Mouse (Mus musculus) hindbrain, embryonic 13.5 days (tissue): ENCODE measurements around the gene Nucks1. TPM values are rescaled to one million over a fixed set of nuclear protein-coding genes. Genes with fewer than 3 reads are reported as not detected.
A peak's percentile ranks its signal among the peaks of the same experiment; 100 is the strongest.

Experiments used
- ATAC-seq: fragments of 200-750 bp; cut with Nextera tagmentation; 2 replicates; pipeline ENCODE4 v1.8.0; 2017; ENCODE audit warnings: moderate TSS enrichment; ENCODE audit not compliant: low FRiP score
- H3K27ac ChIP-seq: fragments of 300-500 bp; sonication (generic); 2 replicates; pipeline ENCODE4 v1.5.1; 2015; ENCODE audit warnings: inconsistent platforms, mild to moderate bottlenecking, moderate library complexity
- H3K27me3 ChIP-seq: fragments of 300-500 bp; sonication (generic); 2 replicates; pipeline ENCODE4 v1.6.1; 2015; ENCODE audit warnings: mild to moderate bottlenecking, inconsistent platforms
- H3K36me3 ChIP-seq: fragments of 300-500 bp; sonication (generic); 2 replicates; pipeline ENCODE4 v1.6.1; 2015; ENCODE audit warnings: mild to moderate bottlenecking, inconsistent platforms
- H3K4me1 ChIP-seq: fragments of 300-500 bp; sonication (generic); replicated peaks from 2 replicates; pipeline ENCODE4 v1.6.1; 2015; ENCODE audit warnings: inconsistent platforms
- H3K4me2 ChIP-seq: fragments of 300-500 bp; sonication (generic); 2 replicates; pipeline ENCODE4 v1.6.1; 2015; ENCODE audit warnings: inconsistent platforms, mild to moderate bottlenecking, moderate library complexity
- H3K4me3 ChIP-seq: fragments of 300-500 bp; sonication (generic); 2 replicates; pipeline ENCODE4 v1.5.1; 2015; ENCODE audit warnings: mild to moderate bottlenecking, inconsistent platforms
- H3K9ac ChIP-seq: fragments of 300-500 bp; sonication (generic); 2 replicates; pipeline ENCODE4 v1.6.1; 2015; ENCODE audit warnings: mild to moderate bottlenecking, inconsistent platforms
- H3K9me3 ChIP-seq: fragments of 300-500 bp; sonication (generic); 2 replicates; pipeline ENCODE4 v1.6.1; 2016; ENCODE audit warnings: inconsistent platforms
- WGBS: fragments of 180-500 bp; shearing (Covaris S2); methylation state at CpG from one replicate; pipeline ENCODE4 v1.1.7; 2015; 5-methylcytosine and 5-hydroxymethylcytosine counted together
- polyA plus RNA-seq: library from polyadenylated mRNA; unstranded; fragments of >200 nt; fragmentation: Nextera tagmentation; extraction: Ambion mirVana; gene quantifications from 2 replicates; pipeline ENCODE4 v1.2.1, GENCODE M21; 2015

Gene Nucks1
- polyA plus RNA-seq, 1 experiment from 2014 or later, result 58.4 TPM

DNA sequence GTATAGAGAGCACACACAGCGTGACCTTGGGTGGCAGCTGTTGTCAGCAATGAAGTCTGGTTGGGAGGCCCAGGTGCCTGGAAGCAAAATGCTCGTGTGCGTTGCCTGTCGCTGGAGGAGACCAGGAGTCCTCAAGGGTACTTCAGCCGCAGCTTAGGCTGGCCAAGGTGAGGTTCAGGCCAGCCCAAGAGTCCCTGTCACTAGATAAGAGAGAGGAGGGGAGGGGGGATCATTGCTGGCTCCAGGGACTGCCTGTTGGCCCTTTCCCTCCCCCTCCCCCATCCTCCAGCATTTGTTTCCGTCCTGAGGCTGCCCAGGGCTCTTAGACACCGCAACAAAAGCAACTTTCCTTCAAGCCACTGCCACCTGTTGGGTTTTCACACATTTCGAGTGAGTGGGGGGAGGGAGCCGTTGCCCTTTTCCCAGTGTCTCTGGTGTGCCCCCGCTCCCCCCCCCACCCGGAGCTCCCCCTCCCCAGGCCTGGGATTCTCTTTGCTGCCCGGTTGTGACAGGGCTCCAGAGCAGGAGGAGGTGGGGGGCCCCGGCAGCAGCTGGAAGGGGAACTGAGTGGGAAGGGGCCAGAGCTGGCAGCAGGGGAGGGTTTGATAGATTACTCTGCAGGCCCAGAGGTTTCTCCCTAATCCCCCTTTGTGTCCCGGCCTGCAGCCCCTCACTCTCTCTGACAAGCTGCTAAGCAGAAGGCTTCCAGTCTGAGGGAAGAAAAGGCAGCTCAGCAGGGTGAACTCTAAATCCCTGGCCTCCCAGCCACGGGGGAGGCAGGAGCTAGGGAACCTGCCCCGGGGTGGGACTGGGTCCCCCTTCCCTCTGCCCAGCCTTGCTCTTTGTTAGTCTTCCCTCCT lies 60.6 kb downstream of the Nucks1 start:
- WGBS, result 2% methylated on average over 16 of the region's 16 CpGs
- 0 out of 2 replicates have a peak, but pooled peaks cover 17% of the 10 kb centered on the region for H3K27me3 ChIP-seq
- no peaks in the 10 kb centered on the region for H3K9me3 ChIP-seq
- H3K4me1 ChIP-seq, result peaks cover 48% of the 10 kb centered on the region
- H3K4me3 ChIP-seq, result no peak overlapping the region
- H3K36me3 ChIP-seq, result no peaks in the 10 kb centered on the region
- H3K4me2 ChIP-seq, result peak overlapping the region; percentile 21
- H3K9ac ChIP-seq, result peak overlapping the region; percentile 19; the same call in 1 of the 2 replicates
- peak; percentile 55 for ATAC-seq
- H3K27ac ChIP-seq, result peak overlapping the region; percentile 49

DNA sequence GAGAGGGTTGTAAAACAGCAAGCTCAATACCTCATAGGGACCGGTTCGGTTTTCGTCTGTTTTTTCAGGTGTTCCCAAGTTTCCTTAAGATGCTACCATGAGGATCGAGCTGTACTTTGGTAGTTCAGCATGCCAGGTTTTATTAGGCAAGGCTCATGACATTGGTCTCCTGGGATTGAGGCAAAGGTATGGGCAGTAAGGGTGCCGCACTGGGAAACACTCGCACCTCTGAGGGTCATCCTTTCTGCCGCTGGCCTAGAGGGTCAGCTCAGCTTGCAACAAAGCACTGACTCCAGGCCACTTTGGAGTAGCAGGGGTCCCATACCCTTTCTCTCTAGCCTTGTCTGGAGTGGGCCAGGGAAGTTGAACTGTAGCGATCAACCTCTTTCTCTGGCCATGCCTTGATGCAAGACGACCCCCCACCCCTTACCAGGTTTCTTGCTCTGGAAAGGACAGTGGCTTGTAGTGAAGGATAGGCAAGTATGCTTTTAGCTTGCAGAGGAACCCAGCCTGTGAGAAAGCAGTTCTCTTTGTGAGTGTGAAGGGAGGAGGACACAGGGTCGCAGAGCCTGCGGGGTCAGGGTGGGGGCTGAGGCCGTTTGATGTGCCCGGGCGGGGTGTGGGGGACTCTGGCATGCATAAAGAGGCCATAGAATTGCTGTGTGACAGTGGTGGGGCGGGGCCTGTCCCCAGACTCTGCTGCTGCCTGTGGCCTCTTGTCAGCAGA lies 61.6 kb downstream of the Nucks1 start:
- H3K9ac ChIP-seq, result peak overlapping the region; percentile 39; the same call in 1 of the 2 replicates
- ATAC-seq, result no peak
- H3K4me2 ChIP-seq, result 0 out of 2 replicates have a peak overlapping the region, but pooled peaks have one; percentile 21
- H3K36me3 ChIP-seq, result no peaks in the 10 kb centered on the region
- WGBS, result 13% methylated on average over 15 of the region's 15 CpGs
- H3K4me3 ChIP-seq, result no peak overlapping the region
- peaks cover 45% of the 10 kb centered on the region for H3K4me1 ChIP-seq
- no peaks in the 10 kb centered on the region for H3K9me3 ChIP-seq
- 0 out of 2 replicates have a peak, but pooled peaks cover 17% of the 10 kb centered on the region for H3K27me3 ChIP-seq
- peak overlapping the region; percentile 49 for H3K27ac ChIP-seq

DNA sequence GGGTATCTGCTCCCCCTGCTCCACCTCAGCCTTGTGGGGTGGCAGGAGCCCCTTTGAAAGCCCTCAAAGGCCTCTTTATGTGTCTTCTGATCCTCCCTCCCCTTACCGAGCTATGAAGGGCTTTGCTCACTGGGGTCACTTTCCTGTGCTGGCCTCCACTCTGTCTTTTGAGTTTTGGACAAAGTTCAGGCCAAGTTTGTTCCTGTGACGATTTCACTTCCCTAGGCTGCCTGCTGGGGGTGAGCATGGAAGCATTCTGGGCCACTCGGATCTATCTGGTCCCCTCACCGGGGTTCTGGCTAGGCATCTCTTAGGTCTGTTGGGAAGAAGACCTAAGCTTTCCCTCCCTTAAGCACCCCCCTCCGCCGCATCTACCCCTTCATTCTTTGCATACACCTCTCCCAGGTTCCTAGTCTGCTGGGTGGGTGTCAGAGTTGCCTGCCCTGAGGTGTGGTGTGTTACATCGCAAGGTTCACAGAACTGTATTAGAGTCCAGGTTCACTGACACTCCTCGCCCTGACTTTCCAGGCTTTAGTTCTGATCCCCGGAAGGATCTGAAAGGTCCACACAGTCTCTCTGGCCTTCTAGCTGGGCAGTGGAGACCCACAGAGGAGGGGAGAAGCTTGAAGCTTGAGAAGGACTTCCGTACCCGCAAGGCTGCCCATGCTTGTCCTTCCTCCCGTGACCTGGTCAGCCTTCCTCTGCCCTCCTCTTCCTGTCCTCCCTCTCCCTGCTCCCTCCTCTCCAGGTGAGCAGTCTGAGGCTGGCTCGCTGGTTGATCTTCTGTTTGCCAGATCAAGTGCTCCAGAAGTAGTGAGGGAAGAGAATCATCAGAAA lies 62.4 kb downstream of the Nucks1 start:
- H3K9ac ChIP-seq, result peak overlapping the region; percentile 39; the same call in 1 of the 2 replicates
- peak overlapping the region; percentile 49; the same call in 1 of the 2 replicates for H3K27ac ChIP-seq
- H3K4me2 ChIP-seq, result no peak overlapping the region
- H3K9me3 ChIP-seq, result no peaks in the 10 kb centered on the region
- ATAC-seq, result no peak
- H3K27me3 ChIP-seq, result 0 out of 2 replicates have a peak, but pooled peaks cover 17% of the 10 kb centered on the region
- H3K4me3 ChIP-seq, result no peak overlapping the region
- WGBS, result 15% methylated on average over 13 of the region's 13 CpGs
- H3K4me1 ChIP-seq, result peaks cover 43% of the 10 kb centered on the region
- H3K36me3 ChIP-seq, result no peaks in the 10 kb centered on the region

DNA sequence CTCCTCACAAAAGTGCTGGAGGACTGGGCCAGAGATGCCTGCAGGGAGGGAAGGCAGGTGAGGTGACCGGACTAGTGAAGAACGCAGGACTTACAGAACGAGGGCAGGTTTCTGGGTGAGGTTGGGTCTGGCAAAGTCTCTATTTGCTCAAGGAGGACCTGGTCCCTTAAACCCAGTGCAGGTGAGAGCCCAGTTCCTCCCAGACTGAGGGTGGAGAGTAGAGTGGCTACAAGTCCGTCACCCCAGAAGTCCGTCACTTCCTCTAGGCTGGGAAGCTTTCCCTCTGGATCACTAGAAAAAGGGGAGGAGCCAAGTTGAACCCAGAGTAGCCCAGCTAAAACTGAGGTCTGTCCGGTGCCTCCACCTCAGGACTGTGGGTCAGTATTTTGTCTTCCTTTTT lies 63.7 kb downstream of the Nucks1 start:
- H3K9me3 ChIP-seq, result no peaks in the 10 kb centered on the region

DNA sequence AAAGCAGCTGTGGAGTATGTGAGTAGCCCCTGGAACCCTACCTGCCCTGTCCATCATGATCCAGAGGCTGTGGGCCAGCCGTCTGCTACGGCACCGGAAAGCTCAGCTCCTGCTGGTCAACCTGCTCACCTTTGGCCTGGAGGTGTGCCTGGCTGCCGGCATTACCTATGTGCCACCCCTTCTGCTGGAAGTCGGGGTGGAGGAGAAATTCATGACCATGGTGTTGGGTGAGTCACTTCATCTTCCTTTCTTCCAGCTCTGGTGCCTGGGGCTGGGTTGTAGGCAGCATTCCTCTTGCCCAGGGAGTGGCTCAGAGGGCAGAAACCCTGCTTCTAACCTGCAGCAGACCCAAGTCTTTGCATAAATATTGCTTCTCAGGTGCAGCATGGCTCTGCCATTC lies 66.6 kb downstream of the Nucks1 start:
- Histone ChIP-seq H3K9ac (no peak overlapping the region), H3K36me3 (no peaks in the 10 kb centered on the region), H3K4me2 (no peak overlapping the region), H3K27ac (no peak overlapping the region), H3K9me3 (no peaks in the 10 kb centered on the region), H3K27me3 (0 out of 2 replicates have a peak, but pooled peaks cover 11% of the 10 kb centered on the region), H3K4me1 (peaks cover 29% of the 10 kb centered on the region), H3K4me3 (no peak overlapping the region)
- 83% methylated on average over 5 of the region's 5 CpGs for WGBS
- no peak for ATAC-seq

More for the DNA sequence above, 63.7 kb downstream of the Nucks1 start:
- WGBS, result 80% methylated on average over 6 of the region's 6 CpGs
- H3K4me1 ChIP-seq, result peaks cover 43% of the 10 kb centered on the region
- H3K4me2 ChIP-seq, result no peak overlapping the region
- no peak overlapping the region for H3K9ac ChIP-seq
- ATAC-seq, result no peak
- no peak overlapping the region for H3K4me3 ChIP-seq
- H3K36me3 ChIP-seq, result no peaks in the 10 kb centered on the region
- H3K27ac ChIP-seq, result no peak overlapping the region
- 0 out of 2 replicates have a peak, but pooled peaks cover 17% of the 10 kb centered on the region for H3K27me3 ChIP-seq

- H3K4me1 ChIP-seq, result peaks cover 12% of the 10 kb centered on the region; the same call in 1 of the 2 replicates
- H3K9ac ChIP-seq, result no peak overlapping the region
- 14% methylated on average over 2 of the region's 2 CpGs for WGBS
- no peak for ATAC-seq
- H3K36me3 ChIP-seq, result no peaks in the 10 kb centered on the region
- no peaks in the 10 kb centered on the region for H3K9me3 ChIP-seq
- no peak overlapping the region for H3K27ac ChIP-seq
- H3K4me2 ChIP-seq, result no peak overlapping the region
- no peaks in the 10 kb centered on the region for H3K27me3 ChIP-seq
- H3K4me3 ChIP-seq, result no peak overlapping the region
Measured at GRCm38 (mm10) chr1:131980471-131980870, 70.1 kb downstream of the Nucks1 start.

GRCm38 (mm10) chr1:131981378-131982013 lies 71.2 kb downstream of the Nucks1 start:
- WGBS, result 49% methylated on average over 12 of the region's 12 CpGs
- H3K4me2 ChIP-seq, result no peak overlapping the region
- H3K4me3 ChIP-seq, result no peak overlapping the region
- peak; percentile 82 for ATAC-seq
- H3K9ac ChIP-seq, result no peak overlapping the region
- no peaks in the 10 kb centered on the region for H3K36me3 ChIP-seq
- H3K27me3 ChIP-seq, result no peaks in the 10 kb centered on the region
- 0 out of 2 replicates have a peak, but pooled peaks cover 2% of the 10 kb centered on the region for H3K4me1 ChIP-seq
- H3K9me3 ChIP-seq, result no peaks in the 10 kb centered on the region
- no peak overlapping the region for H3K27ac ChIP-seq

DNA sequence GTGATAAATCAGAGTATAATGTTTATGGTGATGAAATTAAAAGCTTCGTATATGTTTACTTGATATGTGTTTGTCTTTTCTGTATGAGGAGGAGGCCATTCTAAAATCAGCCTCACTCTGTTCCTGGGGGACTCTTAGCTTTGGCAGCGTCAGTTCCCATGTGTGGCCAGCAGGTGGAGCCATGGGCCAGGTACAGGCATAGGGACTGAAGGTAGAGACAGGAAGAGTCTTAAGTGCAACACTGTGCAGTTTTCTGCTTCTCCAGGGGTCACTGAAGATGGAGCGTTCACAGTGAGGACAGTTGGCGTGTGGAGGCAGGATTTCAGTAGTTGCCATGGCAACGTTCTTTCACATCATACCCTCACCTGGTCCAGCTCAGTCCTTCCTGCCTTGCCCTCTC lies 72.6 kb downstream of the Nucks1 start:
- Histone ChIP-seq H3K27me3 (no peaks in the 10 kb centered on the region), H3K4me2 (no peak overlapping the region), H3K9me3 (no peaks in the 10 kb centered on the region)

GRCm38 (mm10) chr1:131983806-131984205 lies 73.5 kb downstream of the Nucks1 start:
- Histone ChIP-seq H3K4me2 (no peak overlapping the region), H3K27ac (no peak overlapping the region), H3K4me1 (0 out of 2 replicates have a peak, but pooled peaks cover 2% of the 10 kb centered on the region), H3K9ac (no peak overlapping the region), H3K9me3 (no peaks in the 10 kb centered on the region), H3K27me3 (no peaks in the 10 kb centered on the region), H3K36me3 (no peaks in the 10 kb centered on the region), H3K4me3 (no peak overlapping the region)
- WGBS, result 79% methylated on average over 2 of the region's 2 CpGs
- ATAC-seq, result no peak

More for the DNA sequence above, 72.6 kb downstream of the Nucks1 start:
- Histone ChIP-seq H3K9ac (no peak overlapping the region), H3K36me3 (no peaks in the 10 kb centered on the region), H3K27ac (no peak overlapping the region), H3K4me1 (0 out of 2 replicates have a peak, but pooled peaks cover 2% of the 10 kb centered on the region), H3K4me3 (no peak overlapping the region)
- peak; percentile 62; the same call in 1 of the 2 replicates for ATAC-seq
- 25% methylated on average over 5 of the region's 5 CpGs for WGBS
